Mouse (Mus musculus) heart, embryonic 12.5 days (tissue): ENCODE results near the gene Olfr724. TPM values are rescaled to one million over a fixed set of nuclear protein-coding genes. Genes with fewer than 3 reads are reported as not detected.
"Not testable (repeated sequence)": the region's sequence is repeated elsewhere in the genome, so short reads cannot be mapped to it uniquely, and the experiment has no call there.

Source experiments
- ATAC-seq: fragments of 200-750 bp; cut with Nextera tagmentation; 2 replicates; pipeline ENCODE4 v1.8.0; 2017; ENCODE audit warnings: moderate TSS enrichment, moderate library complexity; ENCODE audit not compliant: insufficient number of reproducible peaks, low FRiP score
- H3K27ac ChIP-seq: fragments of 300-500 bp; sonication (generic); 2 replicates; pipeline ENCODE4 v1.5.1; 2016; ENCODE audit warnings: mild to moderate bottlenecking, moderate library complexity; ENCODE audit not compliant: poor library complexity, severe bottlenecking
- H3K27me3 ChIP-seq: fragments of 300-500 bp; sonication (generic); replicated peaks from 2 replicates; pipeline ENCODE4 v1.6.1; 2016; ENCODE audit warnings: mild to moderate bottlenecking, moderate library complexity
- H3K36me3 ChIP-seq: fragments of 300-500 bp; sonication (generic); 2 replicates; pipeline ENCODE4 v1.6.1; 2016; ENCODE audit warnings: mild to moderate bottlenecking, moderate library complexity
- H3K4me1 ChIP-seq: fragments of 300-500 bp; sonication (generic); replicated peaks from 2 replicates; pipeline ENCODE4 v1.6.1; 2016; ENCODE audit warnings: mild to moderate bottlenecking
- H3K4me2 ChIP-seq: fragments of 300-500 bp; sonication (generic); 2 replicates; pipeline ENCODE4 v1.6.1; 2016; ENCODE audit warnings: mild to moderate bottlenecking, moderate library complexity
- H3K4me3 ChIP-seq: fragments of 300-500 bp; sonication (generic); 2 replicates; pipeline ENCODE4 v1.5.1; 2016; ENCODE audit warnings: mild to moderate bottlenecking
- H3K9ac ChIP-seq: fragments of 300-500 bp; sonication (generic); 2 replicates; pipeline ENCODE4 v1.6.1; 2016; ENCODE audit warnings: mild to moderate bottlenecking, moderate library complexity
- H3K9me3 ChIP-seq: fragments of 300-500 bp; sonication (generic); replicated peaks from 2 replicates; pipeline ENCODE4 v1.6.1; 2016; ENCODE audit warnings: mild to moderate bottlenecking, moderate library complexity
- WGBS: fragments of 180-500 bp; shearing (Covaris S2); methylation state at CpG from one replicate; pipeline ENCODE4 v1.1.7; 2016; 5-methylcytosine and 5-hydroxymethylcytosine counted together
- polyA plus RNA-seq: library from polyadenylated mRNA; unstranded; fragments of >200 nt; fragmentation: Nextera tagmentation; extraction: Ambion mirVana; gene quantifications from 2 replicates; pipeline ENCODE4 v1.2.1, GENCODE M21; 2016

Olfr724 gene
- not detected in 2 replicates for polyA plus RNA-seq

- not testable (repeated sequence) for H3K27ac ChIP-seq, ATAC-seq, H3K27me3 ChIP-seq, H3K9ac ChIP-seq, H3K4me2 ChIP-seq, H3K36me3 ChIP-seq, H3K9me3 ChIP-seq, H3K4me3 ChIP-seq, H3K4me1 ChIP-seq
- WGBS = 57% methylated on average over 1 of the region's 1 CpGs
These were observed at the start of gene Olfr724 for GRCm38 (mm10) chr14:49963174-49963573. Gene Olfr724 (minus strand): TSS chr14:49963274.

- H3K27me3 ChIP-seq = no peaks in the 10 kb centered on the region
- no peaks in the 10 kb centered on the region for H3K4me1 ChIP-seq
- no peak overlapping the region for H3K9ac ChIP-seq
- no peak overlapping the region for H3K27ac ChIP-seq
- peaks cover 13% of the 10 kb centered on the region; the same call in 1 of the 2 replicates for H3K9me3 ChIP-seq
- 32% methylated on average over 2 of the region's 2 CpGs for WGBS
- H3K4me3 ChIP-seq = no peak overlapping the region
- no peak overlapping the region for H3K4me2 ChIP-seq
- no peak for ATAC-seq
- no peaks in the 10 kb centered on the region for H3K36me3 ChIP-seq
These were observed 7.2 kb downstream of the Olfr724 start for GRCm38 (mm10) chr14:49955890-49956289.

- not testable (repeated sequence) for ATAC-seq, H3K27ac ChIP-seq, H3K4me2 ChIP-seq, H3K9ac ChIP-seq, H3K9me3 ChIP-seq, H3K27me3 ChIP-seq, H3K4me3 ChIP-seq, H3K4me1 ChIP-seq, H3K36me3 ChIP-seq
These were observed 31.4 kb downstream of the Olfr724 start, which contains the start of gene Olfr723 for GRCm38 (mm10) chr14:49931687-49932086. Gene Olfr723 (minus strand): TSS chr14:49931787.

Other genes starting within 250 kb of the Olfr724 start
- gene Armh4, start 179.9 kb downstream of the Olfr724 start, polyA plus RNA-seq = 87.8 and 93.9 TPM in 2 replicates
- gene Olfr722, start 61.3 kb downstream of the Olfr724 start, polyA plus RNA-seq = not detected in 2 replicates
- not detected in 2 replicates for gene Olfr723, start 31.5 kb downstream of the Olfr724 start, polyA plus RNA-seq
- not detected in 2 replicates for gene Olfr725, start 77.1 kb upstream of the Olfr724 start, polyA plus RNA-seq
- gene Olfr726, start 127.7 kb upstream of the Olfr724 start, polyA plus RNA-seq = not detected in 2 replicates
- not detected in 2 replicates for gene Olfr727, start 159.9 kb upstream of the Olfr724 start, polyA plus RNA-seq
- not detected in 2 replicates for gene Olfr728, start 179.4 kb upstream of the Olfr724 start, polyA plus RNA-seq
- gene Olfr729, start 189.6 kb upstream of the Olfr724 start, polyA plus RNA-seq = not detected in 2 replicates
- not detected in 2 replicates for gene Olfr730, start 224.9 kb upstream of the Olfr724 start, polyA plus RNA-seq